Mouse (Mus musculus): ENCODE data around the gene Atmin. TPM values are rescaled to one million over a fixed set of nuclear protein-coding genes. Genes with fewer than 3 reads are reported as not detected.

Atmin gene
- total and polyA plus RNA-seq, 3 experiments = 17.3 to 34.5 TPM; not detected in 1

Other genes starting within 250 kb of the Atmin start
- gene Cdyl2, start 210.4 kb upstream of the Atmin start, total RNA-seq (2012; rRNA removed) = not detected in 2 replicates
- gene Cdyl2, start 210.4 kb upstream of the Atmin start, polyA plus RNA-seq (2012; ENCODE audit: insufficient read depth in 1 of 2, insufficient read length in 2 of 2, low read depth in 1 of 2, low replicate concordance in 2 of 2, missing spikeins in 1 of 2) = not detected
- 60.2 and 65.4 TPM in 2 replicates for gene Cmc2, start 21.9 kb upstream of the Atmin start, total RNA-seq (2012; rRNA removed)
- gene Cmc2, start 21.9 kb upstream of the Atmin start, polyA plus RNA-seq (2012; ENCODE audit: insufficient read depth in 1 of 2, insufficient read length in 2 of 2, low read depth in 1 of 2, low replicate concordance in 2 of 2, missing spikeins in 1 of 2) = 100 to 1,000 TPM in 1 of 2 experiments, not detected in 1; 111 TPM
- gene Cenpn, start 21.7 kb upstream of the Atmin start, total RNA-seq (2012; rRNA removed) = 39.6 and 41.8 TPM in 2 replicates
- 10 to 100 TPM in 1 of 2 experiments, not detected in 1; 59.5 TPM for gene Cenpn, start 21.7 kb upstream of the Atmin start, polyA plus RNA-seq (2012; ENCODE audit: insufficient read depth in 1 of 2, insufficient read length in 2 of 2, low read depth in 1 of 2, low replicate concordance in 2 of 2, missing spikeins in 1 of 2)
- gene 1700030J22Rik, start 35.6 kb downstream of the Atmin start, total RNA-seq (2012; rRNA removed) = 0.15 and 0.16 TPM in 2 replicates
- gene 1700030J22Rik, start 35.6 kb downstream of the Atmin start, polyA plus RNA-seq (2012; ENCODE audit: insufficient read depth in 1 of 2, insufficient read length in 2 of 2, low read depth in 1 of 2, low replicate concordance in 2 of 2, missing spikeins in 1 of 2) = under 1 TPM in 1 of 2 experiments, not detected in 1; 0.38 TPM
- gene Gcsh, start 50.1 kb downstream of the Atmin start, total RNA-seq (2012; rRNA removed) = 118 and 137 TPM in 2 replicates
- 10 to 100 TPM in 1 of 2 experiments, not detected in 1; 77.1 TPM for gene Gcsh, start 50.1 kb downstream of the Atmin start, polyA plus RNA-seq (2012; ENCODE audit: insufficient read depth in 1 of 2, insufficient read length in 2 of 2, low read depth in 1 of 2, low replicate concordance in 2 of 2, missing spikeins in 1 of 2)
- gene Pkd1l2, start 139.1 kb downstream of the Atmin start, total RNA-seq (2012; rRNA removed) = 0.92 and 1.5 TPM in 2 replicates
- under 1 TPM in 1 of 2 experiments, not detected in 1; 0.86 TPM for gene Pkd1l2, start 139.1 kb downstream of the Atmin start, polyA plus RNA-seq (2012; ENCODE audit: insufficient read depth in 1 of 2, insufficient read length in 2 of 2, low read depth in 1 of 2, low replicate concordance in 2 of 2, missing spikeins in 1 of 2)
- gene Bco1, start 152.5 kb downstream of the Atmin start, total RNA-seq (2012; rRNA removed) = 1.2 and 1.6 TPM in 2 replicates
- under 1 TPM in 1 of 2 experiments, not detected in 1; 0.70 TPM for gene Bco1, start 152.5 kb downstream of the Atmin start, polyA plus RNA-seq (2012; ENCODE audit: insufficient read depth in 1 of 2, insufficient read length in 2 of 2, low read depth in 1 of 2, low replicate concordance in 2 of 2, missing spikeins in 1 of 2)
- gene Gan, start 214.7 kb downstream of the Atmin start, total RNA-seq (2012; rRNA removed) = 8.2 and 8.7 TPM in 2 replicates
- 1 to 10 TPM in 1 of 2 experiments, not detected in 1; 5.6 TPM for gene Gan, start 214.7 kb downstream of the Atmin start, polyA plus RNA-seq (2012; ENCODE audit: insufficient read depth in 1 of 2, insufficient read length in 2 of 2, low read depth in 1 of 2, low replicate concordance in 2 of 2, missing spikeins in 1 of 2)

Measured in MEL (cell line).